Mouse (Mus musculus) T-helper 2 cell (primary cell): Measurements from ENCODE around the gene Pi16.
"Not testable (repeated sequence)": the region's sequence is repeated elsewhere in the genome, so short reads cannot be mapped to it uniquely, and the experiment has no call there.

ENCODE experiments used
- in situ Hi-C: fragments of 300-600 bp; cut with MboI, MseI; formaldehyde crosslinking; loops from one replicate; pipeline ENCODE4 v1.15.1; 2025; ENCODE audit warnings: high pct_unique_total_duplicates

The Pi16 gene

GRCm38 (mm10) chr17:29330221-29330620, 12.7 kb downstream of the Pi16 start:
- in situ Hi-C loops: no loop called here

GRCm38 (mm10) chr17:29330671-29331410, 13.4 kb downstream of the Pi16 start:
- in situ Hi-C loops: no loop called here

GRCm38 (mm10) chr17:29332186-29332685, 14.8 kb downstream of the Pi16 start:
- in situ Hi-C loops: no loop called here

DNA sequence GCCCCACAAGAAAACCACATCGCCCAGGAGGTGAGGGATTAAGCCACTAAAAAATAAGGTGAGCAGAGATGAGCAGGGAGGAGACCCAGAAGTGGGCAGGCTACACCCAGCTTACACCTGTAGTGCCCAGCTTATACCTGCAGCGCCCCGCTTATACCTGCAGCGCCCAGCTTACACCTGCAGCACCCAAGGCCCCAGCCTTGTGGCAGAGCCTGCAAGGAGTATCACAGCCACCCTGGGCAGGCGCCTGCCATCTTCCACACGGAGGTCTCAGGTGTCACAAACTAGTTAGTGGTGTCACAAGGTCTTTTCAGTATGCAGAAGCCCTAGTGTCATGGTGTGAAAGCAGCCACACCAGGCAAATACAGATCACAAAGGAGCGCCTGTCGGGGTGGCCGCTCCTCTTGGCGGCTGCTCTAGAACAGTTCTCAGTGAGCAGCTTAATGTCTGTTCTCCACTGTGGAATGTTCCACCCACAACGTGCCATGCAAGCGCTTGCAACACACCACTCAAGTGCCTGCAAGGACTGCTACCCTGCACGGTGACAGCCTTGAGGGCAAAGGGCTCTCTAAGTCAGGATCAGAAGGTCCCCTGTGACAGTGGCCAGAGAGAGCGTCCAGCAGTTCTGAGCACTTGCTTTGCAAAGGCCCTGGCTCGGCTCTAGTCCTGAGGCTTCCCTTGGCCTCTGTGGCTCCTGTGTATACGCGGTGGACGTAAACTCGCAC, 18.9 kb downstream of the Pi16 start:
- in situ Hi-C loops: no loop called here

- in situ Hi-C loops: no loop called here
Observed at GRCm38 (mm10) chr17:29337979-29338823, 20.7 kb downstream of the Pi16 start.

- in situ Hi-C loops: no loop called here
Observed at GRCm38 (mm10) chr17:29339170-29339768, 21.8 kb downstream of the Pi16 start.

DNA sequence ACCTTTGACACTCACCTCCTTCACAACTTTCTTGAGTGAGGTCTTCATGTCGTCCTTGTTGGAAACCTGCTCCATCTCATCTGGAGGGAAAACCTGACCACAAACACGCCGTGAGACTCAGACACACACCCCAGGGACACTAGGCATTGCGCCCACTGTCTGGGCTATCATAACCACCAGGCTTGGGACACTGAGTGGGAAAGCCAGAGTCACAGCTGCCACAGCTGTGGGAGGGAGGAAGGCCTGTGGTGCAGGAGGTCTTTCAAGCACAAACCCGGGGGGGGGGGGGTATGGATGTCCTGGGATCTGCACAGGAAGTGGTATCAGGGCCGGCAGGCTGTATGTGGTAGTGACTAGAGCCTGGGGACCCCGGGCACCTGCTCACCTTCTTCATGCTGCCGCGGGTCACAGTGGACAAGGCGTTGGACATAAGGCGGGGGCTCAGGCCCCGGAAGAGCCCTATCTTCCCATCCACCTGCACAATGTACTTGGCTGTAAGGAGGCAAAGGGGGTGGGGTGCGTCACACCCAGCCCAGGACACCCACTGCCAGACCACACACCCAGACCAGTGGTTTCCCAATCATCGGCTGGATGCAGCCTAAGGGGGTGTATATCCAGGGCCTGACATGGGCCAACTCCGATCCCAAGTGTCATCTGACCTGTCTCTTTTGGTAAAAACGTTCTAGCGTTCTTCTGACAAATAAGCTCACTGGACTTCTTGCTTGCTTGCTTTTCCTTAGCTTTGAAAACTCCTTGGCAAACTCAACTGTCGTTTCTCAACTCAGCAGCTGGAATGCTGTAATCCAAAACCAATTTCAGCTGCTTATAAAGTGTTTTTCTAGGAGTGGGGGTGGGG, 23.2 kb downstream of the Pi16 start:
- in situ Hi-C loops: no loop called here

DNA sequence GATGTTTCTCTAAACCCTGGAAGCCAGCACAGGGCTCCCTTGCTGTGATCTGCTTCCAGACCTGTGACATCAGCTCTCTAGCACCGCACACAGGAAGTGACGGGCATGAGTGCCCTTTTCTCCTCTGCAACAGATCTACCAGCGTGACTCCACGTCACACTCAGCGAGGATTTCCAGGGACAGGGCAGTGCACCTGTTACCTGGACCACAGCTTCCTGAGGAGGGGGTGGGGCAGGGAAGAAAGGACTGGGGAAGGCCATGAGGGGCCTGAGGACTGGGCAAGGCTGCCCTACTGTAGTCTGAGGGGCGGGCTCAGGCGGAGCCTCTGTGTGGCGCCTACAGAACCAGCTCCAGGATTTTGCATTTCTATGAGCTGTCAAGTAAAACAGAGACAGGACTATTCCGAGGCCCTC, 24.1 kb downstream of the Pi16 start:
- in situ Hi-C loops: no loop called here

- in situ Hi-C loops: no loop called here
Observed at GRCm38 (mm10) chr17:29342010-29342910, 24.8 kb downstream of the Pi16 start.

GRCm38 (mm10) chr17:29343241-29343640, 25.8 kb downstream of the Pi16 start:
- in situ Hi-C loops: no loop called here

- in situ Hi-C loops: no loop called here
Observed at GRCm38 (mm10) chr17:29345272-29345671, 27.8 kb downstream of the Pi16 start.

GRCm38 (mm10) chr17:29346496-29347125, 29.1 kb downstream of the Pi16 start:
- in situ Hi-C loops: no loop called here

DNA sequence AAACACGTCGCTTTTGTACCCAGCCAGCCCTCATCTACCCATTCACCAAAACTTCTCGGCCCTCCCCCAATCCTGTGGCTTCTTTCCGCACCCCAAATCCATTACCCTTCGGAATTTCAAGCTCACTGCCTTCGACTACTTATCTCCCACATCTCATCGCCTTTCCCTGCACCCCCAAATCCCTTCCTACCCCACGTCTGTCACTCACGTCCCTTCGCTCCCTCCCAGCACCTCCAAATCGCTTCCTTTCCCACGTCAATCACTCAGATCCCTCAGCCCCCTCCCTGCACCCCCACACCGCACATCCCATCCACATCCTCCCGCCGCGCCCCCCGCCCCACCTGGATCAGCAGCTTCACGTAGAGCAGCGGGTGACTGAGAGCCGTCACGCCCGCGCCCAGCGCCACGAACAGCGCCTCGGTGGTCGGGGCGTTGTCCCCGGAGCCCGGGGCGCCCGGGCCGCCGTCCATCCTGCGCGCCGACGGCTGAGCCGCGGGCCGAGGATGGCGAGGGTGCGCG, 29.7 kb downstream of the Pi16 start:
- in situ Hi-C loops: no loop called here

DNA sequence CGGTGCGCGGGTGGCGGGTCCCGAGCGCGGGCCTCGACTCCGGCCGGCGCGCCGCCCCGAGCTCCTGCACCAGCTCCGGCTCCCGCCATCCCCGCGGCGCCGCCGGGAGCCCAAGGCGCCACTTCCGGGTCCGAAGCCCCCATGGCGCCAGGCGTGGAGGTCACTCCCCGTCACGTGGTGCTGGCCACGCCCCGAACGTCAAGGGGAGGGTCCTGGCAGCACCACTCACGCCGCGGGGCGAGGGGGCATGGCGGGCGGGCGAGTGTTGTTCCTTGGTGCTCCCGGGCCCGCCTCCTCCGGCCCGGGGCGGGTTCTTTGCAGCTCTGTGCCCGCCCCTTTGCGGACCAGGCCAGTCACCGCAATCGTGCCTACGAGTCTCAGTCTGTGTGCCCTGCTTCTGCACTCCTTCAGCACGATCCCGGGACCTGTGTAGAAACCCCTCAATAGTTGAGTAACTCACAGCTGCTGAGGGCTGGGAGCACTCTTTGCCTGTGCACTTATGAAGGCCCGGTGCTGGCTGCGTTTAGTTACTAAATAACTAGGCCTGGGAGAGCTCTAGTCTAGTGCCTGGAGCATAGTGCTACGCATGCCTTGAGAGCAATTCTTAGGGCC, 30.3 kb downstream of the Pi16 start, which contains the start of gene Mtch1:
Gene Mtch1, minus strand, starts transcription at position 290 of the 612 bp plus-strand sequence.
- in situ Hi-C loops: no loop called here

- in situ Hi-C loops: no loop called here
Observed at GRCm38 (mm10) chr17:29348996-29349395, 31.5 kb downstream of the Pi16 start.

DNA sequence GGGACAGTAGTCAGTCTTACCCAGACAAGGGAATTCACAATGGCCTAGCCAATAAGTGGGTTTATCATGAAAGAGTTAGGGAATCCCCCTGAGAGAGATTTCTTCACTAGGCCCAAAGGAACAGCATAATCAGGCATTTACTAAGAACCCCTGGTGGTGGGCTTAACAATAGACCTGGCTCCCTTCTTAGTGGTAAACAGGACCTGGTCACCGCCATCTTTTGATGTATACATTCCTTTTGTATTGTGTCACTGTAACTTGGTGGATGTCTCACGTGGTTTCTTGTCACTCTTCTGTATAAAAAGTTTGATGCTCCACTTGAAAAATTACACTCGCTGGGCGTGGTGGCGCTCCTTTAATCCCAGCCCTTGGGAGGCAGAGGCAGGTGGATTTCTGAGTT, 33.6 kb downstream of the Pi16 start:
- in situ Hi-C loops: not testable (repeated sequence)

DNA sequence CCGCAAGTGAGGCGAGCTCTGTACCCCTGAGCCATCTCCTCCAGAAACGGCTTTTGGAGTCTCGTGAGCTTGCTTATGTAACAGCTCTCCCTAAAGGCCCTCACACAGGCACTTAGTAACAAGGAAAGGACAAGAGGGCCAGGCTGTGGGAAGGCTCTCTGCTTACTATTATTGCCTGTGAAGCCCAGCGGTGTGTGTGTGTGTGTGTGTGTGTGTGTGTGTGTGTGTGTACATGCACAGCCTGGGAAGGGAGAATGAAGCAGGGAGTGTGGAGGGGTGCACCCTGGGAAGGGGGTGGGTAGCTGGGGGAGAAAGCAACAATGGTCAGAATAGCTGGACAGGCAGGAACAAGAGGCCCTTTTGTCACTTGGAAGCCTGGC, 38.0 kb downstream of the Pi16 start:
- in situ Hi-C loops: no loop called here

DNA sequence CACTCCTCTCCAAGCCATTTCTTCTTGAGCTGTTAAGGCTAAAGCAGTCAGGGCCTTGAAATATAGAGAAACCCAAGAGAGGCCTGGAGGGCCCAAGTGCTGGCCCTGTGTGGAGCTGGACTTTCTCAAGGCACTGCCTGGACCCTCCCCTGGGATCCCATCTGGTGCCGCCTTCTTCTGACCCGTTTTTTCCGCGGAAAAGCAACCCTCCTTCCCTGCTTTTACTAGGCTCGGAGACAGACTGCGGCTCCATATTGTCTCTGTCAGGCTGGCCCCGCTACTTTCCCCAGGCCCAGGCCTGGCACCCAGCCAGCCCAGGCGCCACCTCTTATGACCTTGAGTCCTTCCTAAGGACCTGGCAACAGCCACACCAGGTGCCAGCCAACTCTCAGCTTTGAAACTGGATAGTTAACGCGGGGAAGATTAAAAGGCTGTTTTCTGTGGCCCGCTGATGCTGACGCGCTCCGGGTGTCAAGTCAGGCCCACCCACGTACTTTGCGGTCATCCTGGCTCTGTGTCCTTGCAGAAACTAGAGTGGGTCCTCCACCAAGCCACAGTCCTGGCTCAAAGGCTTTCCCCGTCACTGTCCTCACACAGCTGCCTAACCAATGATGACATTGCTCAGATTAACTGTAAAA, 38.5 kb downstream of the Pi16 start:
- in situ Hi-C loops: no loop called here
